Mouse (Mus musculus) neutrophil, adult 65 days (primary cell): ENCODE data around the gene Ankef1. TPM values are rescaled to one million over a fixed set of nuclear protein-coding genes. Genes with fewer than 3 reads are reported as not detected.

Experiments
- total RNA-seq: library from RNA; stranded (reverse); gene quantifications from 2 replicates; pipeline ENCODE4 v1.2.4, GENCODE M21; 2023

Gene Ankef1
- not detected in 2 replicates for total RNA-seq

DNA sequence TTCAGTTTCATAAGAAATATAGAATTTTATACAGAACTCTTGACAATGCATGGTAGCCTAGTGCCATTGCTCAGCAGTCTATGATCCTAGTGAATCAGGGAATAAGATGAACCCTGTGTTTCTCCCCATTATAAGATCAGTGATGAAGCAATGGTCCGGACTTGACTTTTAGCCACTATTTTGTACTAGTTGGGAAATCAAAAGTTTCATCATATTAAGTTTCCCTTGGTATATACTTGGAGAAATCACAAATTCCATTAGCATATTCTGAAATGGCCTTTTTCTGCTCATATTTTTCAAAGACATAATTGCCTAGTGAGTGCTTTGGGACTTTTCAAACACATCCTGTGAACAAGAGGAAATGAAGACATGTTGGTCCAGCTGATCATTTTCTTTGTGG is at the start of gene Ankef1:
Ankef1 (plus strand) TSS at position 260 of the 400 bp plus-strand sequence.

Other genes with a start within 250 kb of the Ankef1 start
- not detected in 2 replicates for gene Pak7, start 113.9 kb upstream of the Ankef1 start, total RNA-seq
- gene Snap25, start 211.5 kb downstream of the Ankef1 start, total RNA-seq = not detected in 2 replicates